Mouse (Mus musculus) kidney, postnatal 0 days (tissue): ENCODE measurements around the gene Azin2. TPM values are rescaled to one million over a fixed set of nuclear protein-coding genes. Genes with fewer than 3 reads are reported as not detected.

Experiments used
- ATAC-seq: fragments of 200-750 bp; cut with Nextera tagmentation; replicated peaks from 2 replicates; pipeline ENCODE4 v1.8.0; 2017; ENCODE audit warnings: low read depth, moderate number of reproducible peaks, moderate TSS enrichment, moderate library complexity; ENCODE audit not compliant: low FRiP score
- DNase-seq: peaks from one replicate; pipeline ENCODE4 v3.0.0-alpha.2; 2016; ENCODE audit warnings: low spot score
- H3K27ac ChIP-seq: fragments of 300-500 bp; sonication (generic); 2 replicates; pipeline ENCODE4 v1.5.1; 2014; ENCODE audit warnings: mild to moderate bottlenecking
- H3K27me3 ChIP-seq: fragments of 300-500 bp; sonication (generic); 2 replicates; pipeline ENCODE4 v1.6.1; 2014; ENCODE audit warnings: low read length, mixed read lengths; ENCODE audit not compliant: insufficient read depth
- H3K36me3 ChIP-seq: fragments of 300-500 bp; sonication (generic); 2 replicates; pipeline ENCODE4 v1.6.1; 2014; ENCODE audit warnings: low read length, mixed read lengths; ENCODE audit not compliant: insufficient read depth
- H3K4me1 ChIP-seq: fragments of 300-500 bp; sonication (generic); replicated peaks from 2 replicates; pipeline ENCODE4 v1.6.1; 2014; ENCODE audit warnings: antibody characterized with exemption, low read length, mixed read lengths; ENCODE audit not compliant: insufficient read depth
- H3K4me2 ChIP-seq: fragments of 300-500 bp; sonication (generic); 2 replicates; pipeline ENCODE4 v1.6.1; 2014; ENCODE audit warnings: mild to moderate bottlenecking, low read length, moderate library complexity, mixed read lengths
- H3K4me3 ChIP-seq: fragments of 300-500 bp; sonication (generic); replicated peaks from 2 replicates; pipeline ENCODE4 v1.5.1; 2014; ENCODE audit warnings: low read depth, low read length
- H3K9ac ChIP-seq: fragments of 300-500 bp; sonication (generic); 2 replicates; pipeline ENCODE4 v1.6.1; 2014; ENCODE audit warnings: low read depth, low read length
- H3K9me3 ChIP-seq: fragments of 300-500 bp; sonication (generic); replicated peaks from 2 replicates; pipeline ENCODE4 v1.6.1; 2016; ENCODE audit warnings: low read length, inconsistent platforms, mixed read lengths
- CTCF ChIP-seq: IDR thresholded peaks from 2 replicates; pipeline ENCODE4 v1.5.1; 2016; ENCODE audit warnings: antibody characterized with exemption, low read depth, mild to moderate bottlenecking, moderate library complexity
- WGBS: fragments of 180-500 bp; shearing (Covaris S2); extraction: QIAGEN DNeasy Blood & Tissue Kit; methylation state at CpG from one replicate; pipeline ENCODE4 v1.1.7; 2014; 5-methylcytosine and 5-hydroxymethylcytosine counted together
- polyA plus RNA-seq: library from polyadenylated mRNA; unstranded; fragments of >200 nt; fragmentation: Nextera tagmentation; extraction: Ambion mirVana; gene quantifications from 2 replicates; pipeline ENCODE4 v1.2.1, GENCODE M21; 2015

Azin2 gene
- polyA plus RNA-seq, 1 experiment from 2014 or later, result 21.5 TPM

DNA sequence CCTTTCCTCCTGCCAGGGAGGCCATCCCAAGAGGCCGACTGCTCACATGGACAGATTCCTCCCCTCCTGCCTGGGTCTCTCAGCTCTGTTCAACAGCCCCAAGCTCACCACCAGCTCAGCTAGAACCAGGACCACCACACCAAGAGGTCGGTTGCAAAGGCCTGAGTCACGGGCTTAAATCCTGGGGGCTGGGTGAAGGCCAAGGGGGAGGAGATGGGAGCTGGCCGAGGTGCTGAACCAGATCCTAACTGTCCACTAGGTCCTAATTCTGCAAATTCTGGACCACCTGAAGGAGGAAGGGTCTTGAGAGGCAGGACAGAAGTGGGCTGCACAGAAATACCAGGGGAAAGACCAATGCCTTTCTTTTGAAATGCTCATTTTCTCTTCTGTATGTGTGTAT, 48.4 kb downstream of the Azin2 start:
- WGBS, result 20% methylated on average over 4 of the region's 4 CpGs

DNA sequence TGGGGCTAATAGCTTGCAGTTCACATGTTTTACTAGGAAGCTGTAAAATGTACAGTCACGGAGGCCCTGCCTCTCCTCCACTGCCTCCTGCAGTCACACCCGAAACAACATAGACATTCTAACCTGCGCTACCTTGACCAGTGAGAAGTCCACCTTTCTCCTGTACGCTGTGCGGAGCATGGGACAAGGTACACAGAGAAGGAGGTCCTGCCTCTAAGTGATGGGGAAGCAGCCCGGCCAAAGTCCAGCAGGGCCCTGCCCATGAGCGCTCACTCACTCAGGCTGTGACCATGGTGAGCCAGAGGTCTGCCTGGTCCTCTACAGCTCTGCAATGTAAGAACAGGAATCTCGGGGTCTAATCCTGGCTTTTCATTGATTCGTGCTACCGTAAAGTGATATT, 50.2 kb downstream of the Azin2 start:
- Histone ChIP-seq H3K4me1 (no peaks in the 10 kb centered on the region), H3K36me3 (no peaks in the 10 kb centered on the region), H3K9ac (no peak overlapping the region), H3K27ac (no peak overlapping the region), H3K27me3 (no peaks in the 10 kb centered on the region), H3K9me3 (no peaks in the 10 kb centered on the region), H3K4me3 (no peak overlapping the region), H3K4me2 (no peak overlapping the region)
- DNase-seq (no peak), ATAC-seq (no peak)
- no peak for TF ChIP-seq CTCF
- 85% methylated on average over 10 of the region's 10 CpGs for WGBS

More for the DNA sequence above, 48.4 kb downstream of the Azin2 start:
- H3K9me3 ChIP-seq, result no peaks in the 10 kb centered on the region
- H3K27me3 ChIP-seq, result no peaks in the 10 kb centered on the region
- no peak overlapping the region for H3K4me3 ChIP-seq
- ATAC-seq (no peak), DNase-seq (peak; percentile 73)
- TF ChIP-seq CTCF, result no peak
- no peak overlapping the region for H3K4me2 ChIP-seq
- no peaks in the 10 kb centered on the region for H3K4me1 ChIP-seq
- no peaks in the 10 kb centered on the region for H3K36me3 ChIP-seq
- H3K9ac ChIP-seq, result no peak overlapping the region
- no peak overlapping the region for H3K27ac ChIP-seq

DNA sequence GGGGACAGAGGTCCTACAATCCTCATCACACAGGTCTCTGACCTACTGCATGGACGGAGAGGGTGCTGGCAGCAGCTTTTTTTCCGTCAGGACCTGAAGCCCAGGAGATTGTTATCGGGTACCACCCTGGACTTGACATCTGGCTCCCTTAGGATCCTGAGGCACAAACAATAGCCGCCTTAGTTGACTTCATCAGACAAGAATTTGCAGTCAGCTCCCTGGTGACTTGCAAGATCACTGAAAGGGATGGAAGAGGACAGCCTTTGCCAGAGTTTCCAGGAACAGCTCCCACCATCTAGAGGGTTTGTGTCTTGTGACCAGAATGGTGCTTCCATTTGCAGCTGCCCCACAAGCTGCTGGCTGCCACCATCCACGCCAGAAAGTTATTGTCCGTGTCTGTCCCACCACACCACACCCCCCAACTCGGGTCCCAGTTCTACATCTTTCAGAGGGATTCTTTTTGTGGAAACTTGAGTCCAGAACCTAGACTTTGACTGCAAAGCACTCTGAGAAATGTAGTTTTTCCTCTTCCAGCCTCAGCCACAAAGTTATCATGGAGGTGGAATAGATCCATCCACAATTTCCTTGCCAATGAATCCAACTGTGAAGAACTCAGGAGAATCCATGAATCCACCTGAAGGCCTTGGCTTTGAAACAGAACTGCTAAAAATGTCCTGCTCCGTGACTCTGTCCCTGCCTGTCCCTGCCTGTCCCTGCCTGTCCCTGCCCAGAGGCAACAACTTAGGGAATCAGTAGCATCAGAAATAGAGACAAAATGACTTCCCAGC, 51.8 kb downstream of the Azin2 start:
- Histone ChIP-seq H3K9ac (no peak overlapping the region), H3K36me3 (no peaks in the 10 kb centered on the region), H3K4me1 (no peaks in the 10 kb centered on the region), H3K9me3 (no peaks in the 10 kb centered on the region), H3K27ac (no peak overlapping the region), H3K4me2 (no peak overlapping the region), H3K4me3 (no peak overlapping the region), H3K27me3 (no peaks in the 10 kb centered on the region)
- 81% methylated on average over 8 of the region's 8 CpGs for WGBS
- DNase-seq (no peak), ATAC-seq (no peak)
- TF ChIP-seq CTCF, result no peak

DNA sequence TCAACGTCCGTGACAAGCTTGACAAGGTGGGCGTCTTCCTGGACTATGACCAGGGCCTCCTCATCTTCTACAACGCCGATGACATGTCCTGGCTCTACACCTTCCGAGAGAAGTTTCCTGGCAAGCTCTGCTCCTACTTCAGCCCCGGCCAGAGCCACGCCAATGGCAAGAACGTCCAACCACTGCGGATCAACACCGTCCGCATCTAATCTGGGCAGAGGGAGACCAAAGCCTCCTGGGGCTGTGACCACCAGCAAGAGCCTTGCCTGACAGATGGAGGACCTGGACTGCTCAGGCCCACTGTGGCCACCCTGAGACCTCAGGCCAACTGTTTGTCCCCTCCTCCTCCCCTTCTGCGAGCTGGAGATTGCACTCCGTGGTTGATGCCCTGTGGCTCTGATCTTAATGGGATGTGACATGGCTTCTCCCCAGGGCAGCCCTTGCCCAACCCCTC, 52.8 kb downstream of the Azin2 start:
- no peak for TF ChIP-seq CTCF
- WGBS, result 90% methylated on average over 14 of the region's 14 CpGs
- no peak overlapping the region for H3K4me3 ChIP-seq
- no peak overlapping the region for H3K9ac ChIP-seq
- ATAC-seq, result no peak
- H3K27ac ChIP-seq, result no peak overlapping the region
- no peaks in the 10 kb centered on the region for H3K27me3 ChIP-seq
- DNase-seq, result no peak
- no peaks in the 10 kb centered on the region for H3K36me3 ChIP-seq
- H3K4me1 ChIP-seq, result peaks cover 3% of the 10 kb centered on the region; the same call in 1 of the 2 replicates
- no peak overlapping the region for H3K4me2 ChIP-seq
- H3K9me3 ChIP-seq, result no peaks in the 10 kb centered on the region

DNA sequence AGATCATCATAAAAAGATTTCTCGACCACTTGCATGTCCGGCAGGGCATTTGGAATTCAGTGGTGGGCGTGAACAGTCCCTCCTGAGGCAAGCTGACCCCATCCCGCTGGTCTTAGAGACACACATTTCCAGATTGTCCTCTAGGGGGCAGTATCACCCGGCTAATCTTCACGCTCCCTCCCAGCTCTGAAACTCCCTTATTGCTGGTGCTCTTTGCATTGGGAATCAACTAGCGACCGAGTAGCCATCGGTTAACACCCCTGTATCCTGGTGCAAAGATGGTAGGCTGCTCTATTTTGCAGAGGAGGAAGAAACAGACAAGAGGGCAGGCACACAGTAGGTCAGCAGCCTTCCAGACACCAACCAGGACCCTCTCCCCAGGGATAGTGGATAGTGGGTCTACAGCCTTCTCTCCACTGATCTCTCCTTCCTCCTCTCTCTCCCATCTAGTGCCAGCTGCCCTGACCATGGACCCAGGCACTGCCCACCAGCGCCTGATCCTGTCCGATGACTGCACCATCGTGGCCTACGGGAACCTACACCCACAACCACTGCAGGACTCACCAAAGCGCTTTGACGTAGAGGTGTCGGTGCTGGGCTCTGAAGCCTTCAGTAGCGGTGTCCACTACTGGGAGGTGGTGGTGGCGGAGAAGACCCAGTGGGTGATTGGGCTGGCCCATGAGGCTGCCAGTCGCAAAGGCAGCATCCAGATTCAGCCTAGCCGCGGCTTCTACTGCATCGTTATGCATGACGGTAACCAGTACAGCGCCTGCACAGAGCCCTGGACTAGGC, 53.5 kb downstream of the Azin2 start:
- Histone ChIP-seq H3K4me3 (no peak overlapping the region), H3K27me3 (no peaks in the 10 kb centered on the region), H3K9ac (no peak overlapping the region), H3K4me1 (peaks cover 9% of the 10 kb centered on the region), H3K27ac (no peak overlapping the region), H3K9me3 (no peaks in the 10 kb centered on the region), H3K4me2 (no peak overlapping the region), H3K36me3 (no peaks in the 10 kb centered on the region)
- ATAC-seq, result no peak
- DNase-seq, result peak; percentile 87
- peak; percentile 82 for TF ChIP-seq CTCF
- 65% methylated on average over 24 of the region's 24 CpGs for WGBS

DNA sequence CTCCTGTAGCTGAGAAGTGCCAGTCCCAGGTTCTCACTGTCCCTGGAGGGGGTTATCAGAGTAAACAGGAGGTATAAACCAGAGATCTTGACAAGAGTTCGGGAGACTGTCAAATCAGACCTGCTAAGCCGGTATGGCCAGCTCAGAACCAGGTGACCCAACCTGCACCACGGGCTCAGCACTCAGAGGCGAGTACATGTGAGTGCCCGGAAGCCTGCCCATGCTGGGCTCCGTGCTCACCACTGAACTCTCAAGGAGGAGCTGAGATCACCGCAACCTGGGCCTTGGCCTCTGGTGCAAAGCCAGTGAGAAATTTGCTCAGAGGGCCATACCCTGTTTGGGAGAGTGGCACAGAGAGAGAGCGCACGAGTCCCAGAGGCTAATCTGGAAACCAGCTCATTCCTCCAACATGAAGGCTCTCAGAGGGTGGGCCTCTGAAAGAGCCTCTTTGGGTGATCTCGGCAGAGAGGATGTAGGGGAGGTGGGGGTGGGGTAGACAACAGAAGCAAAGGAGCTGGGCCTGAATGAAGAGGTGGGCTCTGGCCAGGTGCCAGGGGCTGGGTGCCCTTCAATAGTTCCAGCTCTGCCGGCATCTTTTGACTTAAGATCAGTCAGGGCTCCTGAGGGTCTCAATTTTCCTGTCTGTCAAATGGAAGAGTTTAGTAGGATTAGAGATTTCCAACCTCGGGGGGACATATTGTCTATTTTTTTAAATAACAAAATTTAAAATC, 54.8 kb downstream of the Azin2 start:
- no peak for TF ChIP-seq CTCF
- Histone ChIP-seq H3K36me3 (0 out of 2 replicates have a peak, but pooled peaks cover under 1% of the 10 kb centered on the region), H3K27me3 (no peaks in the 10 kb centered on the region), H3K4me2 (no peak overlapping the region), H3K9ac (no peak overlapping the region), H3K27ac (no peak overlapping the region), H3K4me1 (peaks cover 11% of the 10 kb centered on the region), H3K9me3 (no peaks in the 10 kb centered on the region), H3K4me3 (no peak overlapping the region)
- WGBS, result 63% methylated on average over 12 of the region's 12 CpGs
- no peak for DNase-seq
- no peak for ATAC-seq
